Mouse (Mus musculus) embryonic facial prominence, embryonic 14.5 days (tissue): ENCODE data around the gene Anapc7. TPM values are rescaled to one million over a fixed set of nuclear protein-coding genes. Genes with fewer than 3 reads are reported as not detected.
A peak's percentile ranks its signal among the peaks of the same experiment; 100 is the strongest.

Source experiments
- ATAC-seq: fragments of 200-750 bp; cut with Nextera tagmentation; 2 replicates; pipeline ENCODE4 v1.8.0; 2017; ENCODE audit warnings: low read depth, moderate number of reproducible peaks, moderate TSS enrichment
- DNase-seq: peaks from one replicate; pipeline ENCODE4 v3.0.0-alpha.2; 2015; ENCODE audit warnings: low spot score
- H3K27ac ChIP-seq: fragments of 300-500 bp; sonication (generic); replicated peaks from 2 replicates; pipeline ENCODE4 v1.5.1; 2014; ENCODE audit warnings: low read depth, mild to moderate bottlenecking, low read length, moderate library complexity
- H3K27me3 ChIP-seq: fragments of 300-500 bp; sonication (generic); replicated peaks from 2 replicates; pipeline ENCODE4 v1.6.1; 2014; ENCODE audit warnings: low read length; ENCODE audit not compliant: control insufficient read depth, insufficient read depth
- H3K36me3 ChIP-seq: fragments of 300-500 bp; sonication (generic); 2 replicates; pipeline ENCODE4 v1.6.1; 2014; ENCODE audit warnings: low read length, mixed read lengths; ENCODE audit not compliant: control insufficient read depth, insufficient read depth
- H3K4me1 ChIP-seq: fragments of 300-500 bp; sonication (generic); 2 replicates; pipeline ENCODE4 v1.6.1; 2014; ENCODE audit warnings: antibody characterized with exemption, low read length; ENCODE audit not compliant: control insufficient read depth, insufficient read depth
- H3K4me2 ChIP-seq: fragments of 300-500 bp; sonication (generic); 2 replicates; pipeline ENCODE4 v1.6.1; 2014; ENCODE audit warnings: low read depth, mild to moderate bottlenecking, low read length, moderate library complexity, mixed read lengths
- H3K4me3 ChIP-seq: fragments of 300-500 bp; sonication (generic); 2 replicates; pipeline ENCODE4 v1.5.1; 2014; ENCODE audit warnings: low read depth, mild to moderate bottlenecking, low read length
- H3K9ac ChIP-seq: fragments of 300-500 bp; sonication (generic); 2 replicates; pipeline ENCODE4 v1.6.1; 2014; ENCODE audit warnings: low read depth, mild to moderate bottlenecking, low read length, moderate library complexity, mixed read lengths
- H3K9me3 ChIP-seq: fragments of 300-500 bp; sonication (generic); 2 replicates; pipeline ENCODE4 v1.6.1; 2016; ENCODE audit warnings: low read length; ENCODE audit not compliant: control insufficient read depth
- WGBS: fragments of 180-500 bp; shearing (Covaris S2); extraction: QIAGEN DNeasy Blood & Tissue Kit; methylation state at CpG from one replicate; pipeline ENCODE4 v1.1.7; 2014; 5-methylcytosine and 5-hydroxymethylcytosine counted together
- polyA plus RNA-seq: library from polyadenylated mRNA; unstranded; fragments of >200 nt; fragmentation: Nextera tagmentation; extraction: Ambion mirVana; gene quantifications from 2 replicates; pipeline ENCODE4 v1.2.1, GENCODE M21; 2014

Gene Anapc7
- polyA plus RNA-seq, 1 experiment from 2014 or later: 23.1 TPM

DNA sequence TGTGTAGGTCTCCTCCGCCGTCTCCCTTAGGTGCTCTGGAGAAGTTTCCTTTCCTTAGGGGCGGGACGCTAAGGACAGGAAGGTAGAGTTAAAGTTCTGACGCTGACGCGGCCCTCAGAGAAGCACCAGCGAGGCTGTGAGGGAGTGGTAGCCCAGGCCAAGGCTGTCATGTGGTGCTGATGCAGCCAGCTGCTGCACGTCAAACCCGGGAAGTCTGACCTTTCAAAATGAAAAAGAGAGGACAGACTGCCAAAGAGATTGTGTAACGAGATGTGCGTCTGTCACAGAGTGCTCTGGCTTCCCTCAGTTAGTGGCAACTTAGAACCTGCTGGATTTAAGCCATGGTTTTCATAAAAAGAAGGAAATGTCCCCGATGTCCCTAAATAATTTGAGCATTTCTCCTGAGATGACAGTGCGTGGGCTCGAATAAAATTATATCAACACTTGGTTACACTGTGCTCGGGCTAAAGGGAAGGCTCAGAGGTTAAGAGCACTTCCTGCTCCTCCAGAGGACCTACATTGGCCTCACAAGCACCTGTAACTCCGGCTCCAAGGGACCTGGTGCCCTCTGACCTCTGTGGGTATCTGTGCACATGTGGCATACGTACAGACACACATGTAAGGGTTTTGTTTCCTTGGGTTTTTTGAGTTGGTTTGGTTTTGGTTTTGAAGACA lies 20.7 kb upstream of the Anapc7 start:
- no peaks in the 10 kb centered on the region for H3K9me3 ChIP-seq
- H3K4me1 ChIP-seq: no peaks in the 10 kb centered on the region
- H3K4me2 ChIP-seq: no peak overlapping the region
- no peak overlapping the region for H3K27ac ChIP-seq
- no peak overlapping the region for H3K9ac ChIP-seq
- ATAC-seq: no peak
- 83% methylated on average over 18 of the region's 18 CpGs for WGBS
- DNase-seq: no peak
- no peak overlapping the region for H3K4me3 ChIP-seq
- H3K27me3 ChIP-seq: no peaks in the 10 kb centered on the region
- peaks cover 80% of the 10 kb centered on the region for H3K36me3 ChIP-seq

DNA sequence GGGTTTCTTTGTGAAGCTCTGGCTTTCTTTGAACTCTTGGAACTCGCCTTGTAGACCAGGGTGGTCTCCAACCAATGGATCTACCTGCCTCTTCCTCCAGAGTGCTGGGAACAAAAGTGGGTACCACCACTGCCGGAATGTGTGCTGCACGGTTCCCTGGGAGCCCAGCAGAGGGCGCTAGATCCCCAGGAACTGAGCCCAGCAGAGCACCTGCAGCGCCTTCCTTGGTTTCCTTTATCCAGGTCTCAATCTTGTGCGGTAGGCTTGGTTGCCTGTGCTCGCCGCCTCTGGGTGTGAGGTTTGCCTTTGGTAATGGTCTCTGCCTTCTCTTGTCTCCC lies 20.2 kb upstream of the Anapc7 start:
- H3K27ac ChIP-seq: no peak overlapping the region
- no peaks in the 10 kb centered on the region for H3K27me3 ChIP-seq
- no peak overlapping the region for H3K4me3 ChIP-seq
- no peak overlapping the region for H3K4me2 ChIP-seq
- no peaks in the 10 kb centered on the region for H3K4me1 ChIP-seq
- no peak for ATAC-seq
- no peaks in the 10 kb centered on the region for H3K9me3 ChIP-seq
- H3K36me3 ChIP-seq: peaks cover 85% of the 10 kb centered on the region
- WGBS: 38% methylated on average over 7 of the region's 8 CpGs
- peak; percentile 40 for DNase-seq
- H3K9ac ChIP-seq: no peak overlapping the region

DNA sequence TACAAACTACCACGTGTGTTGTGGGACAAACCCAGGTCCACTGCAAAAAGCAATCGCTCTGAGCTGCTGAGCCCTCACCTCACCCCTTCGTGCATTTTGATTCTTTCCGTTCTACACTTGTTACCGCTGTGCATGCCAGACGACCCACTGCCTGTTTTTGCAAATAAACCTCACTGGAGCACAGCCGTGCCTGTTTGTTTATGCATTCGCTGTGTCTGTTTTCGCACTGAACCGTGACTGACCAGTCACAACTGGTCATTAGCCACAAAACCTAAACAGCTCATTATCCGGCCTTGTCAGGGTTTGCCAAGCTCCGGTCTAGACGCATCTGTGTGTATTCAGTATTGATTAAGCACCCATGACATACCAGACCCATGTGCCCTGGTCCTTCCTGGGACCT lies 19.3 kb upstream of the Anapc7 start:
- Histone ChIP-seq H3K36me3 (peaks cover 85% of the 10 kb centered on the region), H3K9ac (no peak overlapping the region), H3K4me2 (no peak overlapping the region), H3K4me1 (no peaks in the 10 kb centered on the region), H3K27ac (no peak overlapping the region), H3K4me3 (no peak overlapping the region), H3K27me3 (no peaks in the 10 kb centered on the region), H3K9me3 (peaks cover 5% of the 10 kb centered on the region; the same call in 1 of the 2 replicates)
- ATAC-seq (no peak), DNase-seq (no peak)
- WGBS: 82% methylated on average over 13 of the region's 13 CpGs

DNA sequence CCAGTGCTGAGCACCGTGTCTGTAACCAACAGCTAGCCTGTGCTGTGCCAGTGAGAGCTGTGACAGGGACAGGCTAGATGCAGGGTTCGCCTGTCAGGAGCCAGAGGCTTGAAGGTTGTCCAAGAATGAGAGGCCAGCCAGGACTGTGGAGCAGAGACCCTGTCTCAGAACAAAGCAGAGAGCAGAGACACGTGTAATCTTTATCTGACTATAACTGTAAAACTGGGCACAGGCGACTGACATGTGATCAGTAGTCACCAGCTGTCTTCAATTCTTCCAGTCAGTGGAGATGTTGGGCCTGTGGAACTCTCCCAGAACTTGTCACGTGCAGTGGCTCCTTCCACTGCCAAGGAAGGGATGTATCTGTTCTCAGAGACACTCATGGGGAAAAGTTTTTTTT lies 18.7 kb upstream of the Anapc7 start:
- Histone ChIP-seq H3K9ac (no peak overlapping the region), H3K27me3 (no peaks in the 10 kb centered on the region), H3K36me3 (peaks cover 88% of the 10 kb centered on the region), H3K27ac (no peak overlapping the region), H3K4me2 (no peak overlapping the region), H3K4me1 (no peaks in the 10 kb centered on the region), H3K9me3 (peaks cover 5% of the 10 kb centered on the region; the same call in 1 of the 2 replicates), H3K4me3 (no peak overlapping the region)
- DNase-seq: peak; percentile 4
- WGBS: 84% methylated on average over 5 of the region's 5 CpGs
- no peak for ATAC-seq

DNA sequence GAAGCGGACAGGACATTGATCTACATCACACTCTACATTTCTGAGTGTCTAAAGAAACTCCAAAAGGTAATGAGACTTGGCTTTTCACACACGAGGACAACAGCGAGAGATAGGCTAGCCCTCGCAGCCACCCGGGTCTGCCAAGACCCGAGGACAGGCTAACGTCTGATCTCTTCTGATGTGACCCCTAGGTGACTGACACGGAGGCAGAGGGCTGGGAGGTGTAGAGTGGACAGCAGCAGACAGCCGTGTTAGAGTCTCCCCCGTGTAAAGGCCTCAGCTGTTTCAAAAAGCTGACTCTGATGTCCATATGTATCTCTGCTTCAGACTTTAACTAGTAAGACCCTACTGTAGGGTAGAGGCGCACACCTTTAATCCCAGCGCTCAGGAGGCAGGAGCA lies 18.1 kb upstream of the Anapc7 start:
- peaks cover 83% of the 10 kb centered on the region for H3K36me3 ChIP-seq
- ATAC-seq (no peak), DNase-seq (no peak)
- no peak overlapping the region for H3K27ac ChIP-seq
- H3K4me1 ChIP-seq: no peaks in the 10 kb centered on the region
- no peak overlapping the region for H3K4me3 ChIP-seq
- 91% methylated on average over 12 of the region's 12 CpGs for WGBS
- no peak overlapping the region for H3K4me2 ChIP-seq
- no peaks in the 10 kb centered on the region for H3K27me3 ChIP-seq
- no peak overlapping the region for H3K9ac ChIP-seq
- H3K9me3 ChIP-seq: peaks cover 5% of the 10 kb centered on the region; the same call in 1 of the 2 replicates

DNA sequence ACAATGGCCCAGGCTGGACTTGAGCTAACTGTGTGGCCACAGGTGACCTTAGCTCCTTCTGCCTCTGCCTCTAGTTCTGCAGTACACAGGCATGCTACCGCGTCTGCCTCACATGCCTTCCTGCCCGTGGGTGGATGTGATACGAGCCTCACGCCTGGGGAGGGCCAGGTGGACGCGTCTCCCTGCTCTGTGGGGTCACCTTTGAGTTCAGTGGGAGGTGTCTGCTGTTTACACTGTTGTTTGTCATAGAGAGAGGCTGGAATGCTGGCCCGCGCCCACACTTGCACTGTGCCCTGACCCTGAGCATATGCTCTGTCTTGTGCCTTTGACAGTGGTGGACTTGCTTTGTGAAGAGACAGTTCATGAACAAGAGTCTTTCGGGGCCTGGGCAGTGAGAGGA lies 16.0 kb upstream of the Anapc7 start:
- DNase-seq: no peak
- H3K4me1 ChIP-seq: no peaks in the 10 kb centered on the region
- H3K4me3 ChIP-seq: no peak overlapping the region
- H3K27me3 ChIP-seq: no peaks in the 10 kb centered on the region
- H3K9me3 ChIP-seq: peaks cover 5% of the 10 kb centered on the region; the same call in 1 of the 2 replicates
- no peak overlapping the region for H3K9ac ChIP-seq
- WGBS: 95% methylated on average over 10 of the region's 10 CpGs
- H3K27ac ChIP-seq: no peak overlapping the region
- ATAC-seq: no peak
- peaks cover 68% of the 10 kb centered on the region for H3K36me3 ChIP-seq
- H3K4me2 ChIP-seq: no peak overlapping the region

DNA sequence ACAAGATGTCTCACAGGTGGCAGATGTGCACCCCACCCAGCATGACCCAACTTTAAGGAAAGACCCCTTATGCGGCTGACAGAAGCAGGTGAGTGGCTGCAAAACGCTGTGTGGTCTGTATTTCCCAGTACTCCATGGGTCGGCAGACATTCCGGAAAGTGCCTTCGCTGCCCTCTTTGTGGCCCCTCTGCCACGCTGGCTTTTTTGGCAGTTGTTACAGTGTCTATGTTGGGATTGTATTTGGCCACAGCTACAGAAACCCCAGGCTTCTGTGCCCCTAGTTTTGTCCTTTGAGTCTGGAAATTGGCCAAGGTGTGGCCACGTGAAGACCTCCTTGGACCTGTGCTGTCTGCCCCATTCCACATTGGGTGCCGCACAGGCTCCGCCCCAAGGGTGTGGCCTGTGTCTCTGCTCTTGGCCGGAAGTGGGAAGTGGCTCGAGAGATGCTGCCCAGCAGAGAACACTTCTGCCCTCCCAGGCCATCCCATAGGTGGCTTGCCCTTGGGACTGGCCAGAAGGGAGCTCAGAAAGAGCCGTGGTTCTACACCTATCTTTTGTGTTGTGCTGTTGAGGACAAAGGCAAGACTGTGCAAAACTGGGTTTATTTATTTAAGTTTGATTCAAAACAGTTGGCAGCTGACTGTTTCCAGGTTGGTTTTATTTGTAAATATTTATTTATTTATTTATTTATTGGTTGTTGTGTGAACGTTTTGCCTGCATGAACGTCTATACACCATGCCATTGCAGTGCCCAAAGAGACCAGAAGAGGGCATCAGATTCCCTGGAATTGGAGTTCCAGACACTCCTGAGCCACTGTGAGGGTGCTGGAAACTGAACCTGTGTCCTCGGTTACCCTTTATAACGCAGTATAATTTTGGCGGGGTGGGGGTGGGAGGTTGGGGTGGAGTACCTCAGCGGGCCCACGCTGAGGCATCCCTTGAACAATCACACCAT lies 11.5 kb upstream of the Anapc7 start:
- no peak for DNase-seq
- no peak for ATAC-seq
- H3K27me3 ChIP-seq: no peaks in the 10 kb centered on the region

DNA sequence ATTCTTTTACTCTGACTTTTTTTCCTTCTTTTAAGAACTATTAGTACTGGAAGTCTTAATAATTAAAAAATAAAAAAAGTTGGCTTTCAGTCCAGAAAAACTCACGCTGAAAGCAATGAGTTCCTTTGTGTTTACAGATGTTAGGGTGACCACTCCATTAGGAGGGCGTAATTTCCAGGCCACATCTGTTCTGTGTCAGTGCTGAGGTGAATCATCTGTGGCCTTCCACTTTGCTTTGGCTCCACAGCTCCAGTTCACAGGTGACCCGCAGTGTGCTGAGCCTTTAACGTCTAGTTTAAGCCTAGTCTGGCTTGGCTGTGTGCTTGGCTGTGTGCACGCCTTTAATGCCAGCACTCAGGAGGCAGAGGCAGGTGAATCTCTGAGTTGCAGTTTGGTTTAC lies 9.6 kb upstream of the Anapc7 start:
- WGBS: 73% methylated on average over 5 of the region's 5 CpGs
- Histone ChIP-seq H3K27me3 (no peaks in the 10 kb centered on the region), H3K36me3 (peaks cover 8% of the 10 kb centered on the region), H3K4me2 (no peak overlapping the region), H3K4me3 (no peak overlapping the region), H3K9me3 (no peaks in the 10 kb centered on the region), H3K27ac (no peak overlapping the region), H3K4me1 (no peaks in the 10 kb centered on the region), H3K9ac (no peak overlapping the region)
- ATAC-seq (no peak), DNase-seq (no peak)

More for the DNA sequence above, 11.5 kb upstream of the Anapc7 start:
- H3K9ac ChIP-seq: no peak overlapping the region
- H3K4me3 ChIP-seq: no peak overlapping the region
- no peak overlapping the region for H3K27ac ChIP-seq
- no peaks in the 10 kb centered on the region for H3K4me1 ChIP-seq
- 91% methylated on average over 19 of the region's 19 CpGs for WGBS
- peaks cover 27% of the 10 kb centered on the region for H3K36me3 ChIP-seq
- H3K9me3 ChIP-seq: peaks cover 5% of the 10 kb centered on the region; the same call in 1 of the 2 replicates
- H3K4me2 ChIP-seq: no peak overlapping the region
